Mouse (Mus musculus): ENCODE results near the gene Icmt.

GRCm38 (mm10) chr4:152292102-152292765 lies 4.8 kb upstream of the Icmt start:
- TF ChIP-seq POLR2A (IDR thresholded peaks at IDR 0.05; ENCODE audit: borderline replicate concordance, low read depth, low read length) (no peak), CTCF (IDR thresholded peaks at IDR 0.05; ENCODE audit: low read depth, low read length) (no peak)

Measured in bone marrow macrophage, adult 2 months (primary cell).